Mouse (Mus musculus) neutrophil, adult 5-6 weeks (primary cell): ENCODE measurements around the gene Tamm41. TPM values are rescaled to one million over a fixed set of nuclear protein-coding genes. Genes with fewer than 3 reads are reported as not detected.

Experiments used
- ATAC-seq: fragments of 151-379, 151-347 bp; 2 replicates; pipeline ENCODE4 v1.8.0; 2017; ENCODE audit warnings: mild to moderate bottlenecking, moderate TSS enrichment; ENCODE audit not compliant: insufficient number of reproducible peaks, poor library complexity, low FRiP score, severe bottlenecking; ENCODE audit errors: extremely low read depth
- total RNA-seq: library from RNA; stranded (forward); fragments of 200-1000 nt; gene quantifications from 2 replicates; pipeline ENCODE4 v1.2.3, GENCODE M21; 2017

Tamm41 gene
- total RNA-seq, 1 experiment from 2014 or later: 33.6 TPM

GRCm38 (mm10) chr6:114987966-114988618, 49.6 kb downstream of the Tamm41 start:
- no peak for ATAC-seq

- no peak for ATAC-seq
Observed at GRCm38 (mm10) chr6:114982671-114983070, 55.0 kb downstream of the Tamm41 start.

- ATAC-seq: no peak
Observed at GRCm38 (mm10) chr6:114979715-114980114, 58.0 kb downstream of the Tamm41 start.

GRCm38 (mm10) chr6:114976915-114977419, 60.7 kb downstream of the Tamm41 start:
- no peak for ATAC-seq

GRCm38 (mm10) chr6:114974331-114974730, 63.3 kb downstream of the Tamm41 start:
- ATAC-seq: no peak

- ATAC-seq: no peak
Observed at GRCm38 (mm10) chr6:114972988-114973387, 64.7 kb downstream of the Tamm41 start.

GRCm38 (mm10) chr6:114970895-114971294, 66.8 kb downstream of the Tamm41 start:
- ATAC-seq: no peak

GRCm38 (mm10) chr6:114970386-114970785, 67.3 kb downstream of the Tamm41 start:
- no peak for ATAC-seq

GRCm38 (mm10) chr6:114969213-114970120, 68.2 kb downstream of the Tamm41 start, which contains the start of gene Vgll4:
Vgll4 (minus strand) TSS chr6:114969994.
- ATAC-seq: 0 out of 2 replicates have a peak, but pooled peaks have one; percentile 22

GRCm38 (mm10) chr6:114968361-114969212, 69.1 kb downstream of the Tamm41 start:
- ATAC-seq: no peak

- no peak for ATAC-seq
Observed at GRCm38 (mm10) chr6:114967623-114968022, 70.1 kb downstream of the Tamm41 start.

GRCm38 (mm10) chr6:114966396-114967154, 71.1 kb downstream of the Tamm41 start:
- ATAC-seq: no peak

GRCm38 (mm10) chr6:114965802-114966201, 71.9 kb downstream of the Tamm41 start:
- no peak for ATAC-seq

- ATAC-seq: no peak
Observed at GRCm38 (mm10) chr6:114965396-114965795, 72.3 kb downstream of the Tamm41 start.

- ATAC-seq: no peak
Observed at GRCm38 (mm10) chr6:114964235-114964634, 73.4 kb downstream of the Tamm41 start.

- ATAC-seq: no peak
Observed at GRCm38 (mm10) chr6:114963636-114964035, 74.0 kb downstream of the Tamm41 start.

- ATAC-seq: no peak
Observed at GRCm38 (mm10) chr6:114961276-114962068, 76.2 kb downstream of the Tamm41 start.

- no peak for ATAC-seq
Observed at GRCm38 (mm10) chr6:114959012-114959398, 78.7 kb downstream of the Tamm41 start.
